Mouse (Mus musculus) midbrain, postnatal 0 days (tissue): ENCODE data around the gene Gm9958. TPM values are rescaled to one million over a fixed set of nuclear protein-coding genes. Genes with fewer than 3 reads are reported as not detected.

Experiments used
- ATAC-seq: fragments of 200-750 bp; cut with Nextera tagmentation; 2 replicates; pipeline ENCODE4 v1.8.0; 2017; ENCODE audit warnings: moderate number of reproducible peaks, mild to moderate bottlenecking, moderate TSS enrichment, moderate library complexity; ENCODE audit not compliant: low FRiP score
- DNase-seq: peaks from one replicate; pipeline ENCODE4 v3.0.0-alpha.2; 2015; ENCODE audit warnings: low spot score
- H3K27ac ChIP-seq: fragments of 300-500 bp; sonication (generic); 2 replicates; pipeline ENCODE4 v1.5.1; 2014; ENCODE audit warnings: low read depth, mild to moderate bottlenecking, low read length, mixed read lengths
- H3K27me3 ChIP-seq: fragments of 300-500 bp; sonication (generic); 2 replicates; pipeline ENCODE4 v1.6.1; 2014; ENCODE audit warnings: low read length, control low read depth, mixed read lengths; ENCODE audit not compliant: insufficient read depth
- H3K36me3 ChIP-seq: fragments of 300-500 bp; sonication (generic); 2 replicates; pipeline ENCODE4 v1.6.1; 2014; ENCODE audit warnings: low read length, control low read depth, mixed read lengths; ENCODE audit not compliant: insufficient read depth
- H3K4me1 ChIP-seq: fragments of 300-500 bp; sonication (generic); 2 replicates; pipeline ENCODE4 v1.6.1; 2014; ENCODE audit warnings: mild to moderate bottlenecking, control low read depth, antibody characterized with exemption, low read length, mixed read lengths; ENCODE audit not compliant: insufficient read depth
- H3K4me2 ChIP-seq: fragments of 300-500 bp; sonication (generic); 2 replicates; pipeline ENCODE4 v1.6.1; 2014; ENCODE audit warnings: low read depth, mild to moderate bottlenecking, low read length, mixed read lengths; ENCODE audit not compliant: poor library complexity, severe bottlenecking
- H3K4me3 ChIP-seq: fragments of 300-500 bp; sonication (generic); 2 replicates; pipeline ENCODE4 v1.5.1; 2014; ENCODE audit warnings: low read depth, mild to moderate bottlenecking, low read length, moderate library complexity
- H3K9ac ChIP-seq: fragments of 300-500 bp; sonication (generic); replicated peaks from 2 replicates; pipeline ENCODE4 v1.6.1; 2014; ENCODE audit warnings: mild to moderate bottlenecking, low read length, moderate library complexity, mixed read lengths; ENCODE audit not compliant: poor library complexity, severe bottlenecking
- H3K9me3 ChIP-seq: fragments of 300-500 bp; sonication (generic); 2 replicates; pipeline ENCODE4 v1.6.1; 2016; ENCODE audit warnings: low read length, control low read depth
- CTCF ChIP-seq: IDR thresholded peaks from 2 replicates; pipeline ENCODE4 v1.5.1; 2016; ENCODE audit warnings: antibody characterized with exemption, mild to moderate bottlenecking
- WGBS: fragments of 180-500 bp; shearing (Covaris S2); extraction: QIAGEN DNeasy Blood & Tissue Kit; methylation state at CpG from one replicate; pipeline ENCODE4 v1.1.7; 2014; 5-methylcytosine and 5-hydroxymethylcytosine counted together
- polyA plus RNA-seq: library from polyadenylated mRNA; unstranded; fragments of >200 nt; fragmentation: Nextera tagmentation; extraction: Ambion mirVana; gene quantifications from 2 replicates; pipeline ENCODE4 v1.2.1, GENCODE M21; 2015
- total RNA-seq: library from RNA; depleted of rRNA; stranded (reverse); fragments of >200 nt; gene quantifications from 2 replicates; pipeline ENCODE4 v1.2.3, GENCODE M21; 2014

Gm9958 gene
- total and polyA plus RNA-seq, 2 experiments from 2014 or later = 1.1 TPM

- H3K27ac ChIP-seq = no peak overlapping the region
- H3K9me3 ChIP-seq = no peaks in the 10 kb centered on the region
Measured at GRCm38 (mm10) chr5:90339953-90340343, 27.1 kb upstream of the Gm9958 start.

GRCm38 (mm10) chr5:90340847-90341246, 26.2 kb upstream of the Gm9958 start:
- no peak overlapping the region for H3K9ac ChIP-seq
- whole genome bisulfite sequencing = 68% methylated on average over 4 of the region's 4 CpGs
- H3K4me2 ChIP-seq = no peak overlapping the region
- no peaks in the 10 kb centered on the region for H3K27me3 ChIP-seq
- H3K4me3 ChIP-seq = no peak overlapping the region
- no peaks in the 10 kb centered on the region for H3K9me3 ChIP-seq
- no peak for DNase-seq
- no peak for ATAC-seq
- H3K36me3 ChIP-seq = no peaks in the 10 kb centered on the region
- no peak overlapping the region for H3K27ac ChIP-seq
- TF ChIP-seq CTCF = no peak
- peaks cover 6% of the 10 kb centered on the region; the same call in 1 of the 2 replicates for H3K4me1 ChIP-seq

More at GRCm38 (mm10) chr5:90339953-90340343, 27.1 kb upstream of the Gm9958 start:
- Histone ChIP-seq H3K27me3 (no peaks in the 10 kb centered on the region), H3K4me1 (peaks cover 6% of the 10 kb centered on the region; the same call in 1 of the 2 replicates), H3K4me2 (peak overlapping the region; percentile 52), H3K9ac (no peak overlapping the region), H3K4me3 (peak overlapping the region; percentile 52; the same call in 1 of the 2 replicates), H3K36me3 (no peaks in the 10 kb centered on the region)
- no peak for TF ChIP-seq CTCF
- DNase-seq (no peak), ATAC-seq (peak; percentile 20; the same call in 1 of the 2 replicates)
- 72% methylated on average over 1 of the region's 1 CpGs for WGBS

- Histone ChIP-seq H3K4me1 (no peaks in the 10 kb centered on the region), H3K36me3 (no peaks in the 10 kb centered on the region), H3K9ac (no peak overlapping the region), H3K27me3 (no peaks in the 10 kb centered on the region), H3K9me3 (no peaks in the 10 kb centered on the region), H3K4me2 (no peak overlapping the region), H3K27ac (no peak overlapping the region), H3K4me3 (no peak overlapping the region)
- ATAC-seq (no peak), DNase-seq (no peak)
- WGBS = 99% methylated on average over 3 of the region's 3 CpGs
- TF ChIP-seq CTCF = no peak
Measured at GRCm38 (mm10) chr5:90346877-90347276, 20.1 kb upstream of the Gm9958 start.

- Histone ChIP-seq H3K9ac (no peak overlapping the region), H3K4me1 (no peaks in the 10 kb centered on the region), H3K4me2 (no peak overlapping the region), H3K4me3 (no peak overlapping the region), H3K27me3 (no peaks in the 10 kb centered on the region), H3K9me3 (no peaks in the 10 kb centered on the region), H3K36me3 (no peaks in the 10 kb centered on the region), H3K27ac (no peak overlapping the region)
- no peak for DNase-seq
- no peak for TF ChIP-seq CTCF
- 93% methylated on average over 4 of the region's 4 CpGs for WGBS
- ATAC-seq = no peak
Measured at GRCm38 (mm10) chr5:90353552-90354317, 13.3 kb upstream of the Gm9958 start.

GRCm38 (mm10) chr5:90355824-90356223, 11.2 kb upstream of the Gm9958 start:
- H3K27ac ChIP-seq = no peak overlapping the region
- no peaks in the 10 kb centered on the region for H3K27me3 ChIP-seq
- no peaks in the 10 kb centered on the region for H3K4me1 ChIP-seq
- no peak overlapping the region for H3K4me3 ChIP-seq
- 94% methylated on average over 3 of the region's 3 CpGs for WGBS
- no peaks in the 10 kb centered on the region for H3K36me3 ChIP-seq
- no peak for TF ChIP-seq CTCF
- ATAC-seq (no peak), DNase-seq (no peak)
- H3K9ac ChIP-seq = no peak overlapping the region
- no peaks in the 10 kb centered on the region for H3K9me3 ChIP-seq
- H3K4me2 ChIP-seq = no peak overlapping the region

GRCm38 (mm10) chr5:90364526-90364925, 2.5 kb upstream of the Gm9958 start:
- ATAC-seq (no peak), DNase-seq (peak; percentile 79)
- Histone ChIP-seq H3K36me3 (no peaks in the 10 kb centered on the region), H3K9me3 (no peaks in the 10 kb centered on the region), H3K4me2 (peak overlapping the region; percentile 75), H3K27me3 (no peaks in the 10 kb centered on the region), H3K9ac (no peak overlapping the region; the same call in 1 of the 2 replicates), H3K4me3 (peak overlapping the region; percentile 79), H3K4me1 (peaks cover 8% of the 10 kb centered on the region; the same call in 1 of the 2 replicates), H3K27ac (no peak overlapping the region)
- WGBS = 3% methylated on average over 6 of the region's 6 CpGs
- peak; percentile 71 for TF ChIP-seq CTCF
